Mouse (Mus musculus): Measurements from ENCODE around the gene Olfml2b.
A peak's percentile ranks its signal among the peaks of the same experiment; 100 is the strongest.

Gene Olfml2b

DNA sequence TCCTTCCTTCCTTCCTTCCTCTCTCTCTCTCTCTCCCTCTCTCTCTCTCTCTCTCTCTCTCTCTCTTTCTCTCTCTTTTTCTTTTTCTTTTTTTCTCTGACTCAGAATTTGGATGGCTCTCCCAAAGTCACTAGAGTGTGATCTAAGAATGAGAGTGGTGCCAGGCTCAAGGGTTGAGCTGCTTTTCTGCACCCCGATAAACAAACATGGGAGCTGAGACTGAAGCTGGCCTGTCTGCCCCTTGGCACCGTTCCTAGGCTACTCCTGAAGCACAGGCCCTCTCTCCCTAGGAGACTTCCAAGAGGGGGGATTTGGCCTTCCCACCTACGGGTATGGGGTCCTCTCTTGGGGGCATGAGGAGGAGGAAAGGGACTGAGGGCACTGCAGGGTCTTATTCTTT, 54.4 kb downstream of the Olfml2b start:
- DNase-seq, result no peak

DNA sequence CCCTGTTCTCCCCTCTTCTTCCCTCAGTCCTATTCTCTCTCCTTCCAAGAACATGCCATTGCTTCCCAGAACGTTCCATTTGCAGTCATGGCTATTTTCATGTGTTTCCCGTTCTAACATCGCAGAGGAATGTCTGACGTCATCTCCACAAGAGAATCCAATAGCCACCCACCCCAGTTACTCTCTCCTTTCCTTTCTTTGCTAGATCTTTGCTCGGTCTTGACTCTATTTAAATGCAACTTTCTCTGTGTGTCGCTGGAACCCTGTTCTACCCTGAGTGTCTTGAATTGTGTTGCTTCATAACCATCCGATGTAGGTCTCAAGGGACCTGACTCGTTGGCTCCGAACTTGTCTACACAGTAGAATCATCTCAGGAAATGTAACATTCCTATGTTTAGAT, 55.2 kb downstream of the Olfml2b start:
- DNase-seq, result no peak

DNA sequence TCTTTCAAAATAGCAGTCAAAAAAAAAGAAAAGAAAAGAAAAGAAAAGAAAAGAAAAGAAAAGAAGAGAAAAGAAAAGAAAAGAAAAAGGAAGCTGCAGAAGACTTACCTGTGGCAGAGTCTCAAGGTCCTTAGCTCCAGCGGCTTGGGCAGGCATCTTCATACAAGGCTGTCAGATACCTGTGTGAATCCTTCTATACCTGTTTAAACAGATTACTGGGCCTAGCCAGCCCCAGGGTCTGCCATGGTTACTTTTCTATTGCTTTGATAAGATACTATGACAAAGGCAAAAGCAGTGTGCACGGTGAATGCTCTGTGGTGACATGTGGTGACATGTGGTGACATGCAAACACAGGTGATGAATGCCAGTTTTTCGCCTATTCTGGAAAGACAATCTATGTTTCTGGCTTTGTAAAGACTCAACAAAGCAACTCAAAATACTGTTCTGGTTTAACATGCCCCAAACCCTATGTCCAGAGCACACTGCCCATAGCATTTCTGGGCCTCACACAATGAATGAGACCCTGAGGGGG, 56.2 kb downstream of the Olfml2b start:
- DNase-seq, result no peak

DNA sequence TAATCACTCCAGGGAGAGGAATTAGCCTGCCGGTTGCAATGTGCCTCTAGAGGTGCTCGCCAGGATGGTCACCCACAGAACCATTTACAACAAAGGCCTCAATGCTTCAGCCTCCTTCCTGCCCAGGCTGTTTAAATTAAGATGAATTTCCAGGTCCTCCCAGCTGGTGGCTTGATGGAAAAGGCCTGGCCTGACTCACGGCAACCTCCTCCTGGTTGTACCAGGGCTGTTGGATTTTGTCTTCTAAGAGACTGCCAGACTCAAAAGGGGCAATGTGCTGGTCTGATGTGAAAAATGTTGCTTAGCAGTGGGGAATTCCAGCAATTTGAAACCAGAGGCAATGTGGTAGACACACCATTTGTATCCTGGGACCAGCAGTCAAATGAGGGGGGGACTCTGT, 56.8 kb downstream of the Olfml2b start:
- DNase-seq, result no peak

DNA sequence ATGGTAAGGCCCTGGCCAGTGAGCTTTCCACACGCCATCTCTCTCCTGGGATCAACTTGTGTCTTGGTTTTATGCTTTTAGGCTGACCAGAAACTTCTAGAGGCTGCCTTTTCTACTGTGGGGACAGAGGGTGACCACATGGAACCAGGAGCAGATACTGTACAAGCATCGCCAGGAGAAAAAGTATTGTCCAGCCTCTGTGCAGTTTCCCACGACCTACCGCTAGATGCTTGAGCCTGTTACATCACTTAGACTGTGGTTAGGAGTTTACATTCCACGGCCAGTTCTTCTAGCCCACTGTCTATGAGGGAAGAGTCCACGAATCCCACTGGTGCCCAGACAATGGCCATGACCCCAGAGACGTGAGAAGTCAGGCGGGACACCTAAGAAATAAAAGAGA, 57.2 kb downstream of the Olfml2b start:
- DNase-seq, result no peak

DNA sequence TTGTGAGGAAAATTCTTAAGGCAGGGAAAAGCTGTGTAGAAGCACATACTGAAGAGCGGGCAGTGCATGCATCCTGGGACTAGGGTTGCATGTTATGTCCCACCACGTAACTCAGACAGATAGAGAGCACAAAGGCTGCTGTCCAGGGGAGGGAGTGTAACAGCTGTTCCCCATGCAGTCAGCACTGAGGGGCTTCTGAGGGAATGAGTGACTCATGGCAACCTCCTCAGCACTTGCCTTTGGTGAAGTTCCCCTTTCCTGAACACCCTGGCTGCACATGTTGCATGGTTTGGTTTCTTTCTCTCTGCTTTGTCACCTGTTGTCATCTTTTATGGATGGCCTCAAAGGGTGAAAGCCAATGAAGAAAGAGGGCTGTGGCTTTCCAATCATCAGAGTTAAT, 57.9 kb downstream of the Olfml2b start:
- DNase-seq, result no peak

DNA sequence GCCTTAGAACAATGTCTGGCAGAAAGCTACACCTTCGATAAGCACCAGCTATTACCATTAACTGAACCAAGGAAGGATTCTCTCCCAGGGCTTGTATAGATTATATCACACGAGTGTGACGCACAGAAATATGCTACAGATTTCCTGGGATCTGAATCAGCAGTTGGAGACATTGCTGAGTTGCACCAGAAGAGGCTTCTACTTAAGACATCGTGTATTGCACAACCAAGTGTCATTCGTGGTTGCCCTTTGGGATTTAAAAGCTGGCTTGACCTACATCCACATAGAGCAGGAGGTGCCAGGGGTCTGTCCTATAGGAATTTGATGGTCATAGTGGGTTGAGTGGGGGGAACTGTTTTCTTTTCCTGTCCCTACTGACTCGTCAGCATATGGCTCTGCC, 58.6 kb downstream of the Olfml2b start:
- DNase-seq, result no peak

DNA sequence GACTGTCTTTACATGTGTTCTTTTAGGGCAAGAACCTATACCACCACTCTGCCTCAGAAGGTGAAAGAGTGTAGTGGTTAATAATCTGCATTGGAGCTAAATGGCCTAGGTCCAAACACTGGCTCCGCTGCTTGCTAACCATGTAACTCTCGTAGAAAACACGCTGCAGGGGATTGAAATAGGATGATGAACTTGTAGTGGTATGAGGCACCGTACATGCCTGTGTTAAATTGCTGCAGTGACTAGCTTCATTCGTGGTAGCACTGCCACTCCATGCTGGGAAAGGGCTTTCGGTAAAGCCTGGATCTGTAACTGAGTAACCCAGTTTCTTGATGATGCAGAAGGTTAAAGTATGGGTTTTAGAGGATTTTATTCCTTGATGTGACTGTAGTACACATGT, 59.8 kb downstream of the Olfml2b start:
- DNase-seq, result no peak

DNA sequence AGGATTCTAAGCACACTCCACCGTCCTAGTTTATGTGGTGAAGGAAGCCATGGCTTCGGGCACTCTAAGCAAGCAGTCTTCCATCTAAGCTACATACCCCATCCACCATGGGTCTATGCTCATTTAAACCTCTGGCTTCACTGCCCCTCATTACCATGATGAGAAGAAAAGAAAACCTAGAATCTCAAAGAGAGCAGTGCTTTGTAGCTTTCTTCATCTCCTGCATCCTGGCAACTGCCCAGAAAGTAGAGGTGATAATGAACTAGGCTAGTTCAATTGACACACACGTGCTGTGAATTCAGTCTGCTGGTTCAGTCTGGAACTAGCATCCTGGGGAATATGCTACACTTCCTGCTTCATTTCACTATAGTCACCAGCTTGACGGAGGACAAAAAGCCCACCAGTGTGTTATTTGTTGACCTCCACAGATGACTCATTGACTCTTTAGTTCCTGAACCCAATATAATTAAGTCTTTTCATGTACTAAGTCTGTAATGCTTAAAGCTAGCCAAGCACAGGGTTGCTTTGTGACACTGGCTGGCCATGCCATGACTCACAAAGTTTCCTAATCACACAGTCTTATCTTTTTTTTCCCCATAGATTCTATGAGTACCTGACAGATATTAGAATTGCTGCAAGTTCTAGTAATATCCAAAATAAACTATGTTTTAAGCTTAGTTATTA, 60.7 kb downstream of the Olfml2b start:
- no peak for DNase-seq

DNA sequence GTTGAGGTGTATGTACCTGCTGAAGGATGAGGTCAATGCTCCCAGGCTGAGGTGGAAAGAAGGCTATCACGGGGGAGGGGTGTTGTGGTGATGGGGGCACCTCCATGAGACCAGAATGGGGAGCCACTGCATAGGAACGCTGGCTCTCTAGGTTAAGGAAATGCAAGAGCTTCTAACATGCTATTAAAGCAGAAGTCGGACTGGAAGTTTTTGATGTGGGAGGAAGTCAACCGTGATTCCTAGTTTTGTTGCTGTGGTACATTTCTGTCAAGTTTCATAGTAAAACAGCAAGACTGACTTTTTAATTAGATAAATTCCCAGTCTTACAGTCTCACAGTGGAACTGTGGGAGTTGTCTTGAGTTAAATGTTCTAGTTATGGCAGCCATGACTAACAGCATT, 61.7 kb downstream of the Olfml2b start:
- DNase-seq, result no peak

DNA sequence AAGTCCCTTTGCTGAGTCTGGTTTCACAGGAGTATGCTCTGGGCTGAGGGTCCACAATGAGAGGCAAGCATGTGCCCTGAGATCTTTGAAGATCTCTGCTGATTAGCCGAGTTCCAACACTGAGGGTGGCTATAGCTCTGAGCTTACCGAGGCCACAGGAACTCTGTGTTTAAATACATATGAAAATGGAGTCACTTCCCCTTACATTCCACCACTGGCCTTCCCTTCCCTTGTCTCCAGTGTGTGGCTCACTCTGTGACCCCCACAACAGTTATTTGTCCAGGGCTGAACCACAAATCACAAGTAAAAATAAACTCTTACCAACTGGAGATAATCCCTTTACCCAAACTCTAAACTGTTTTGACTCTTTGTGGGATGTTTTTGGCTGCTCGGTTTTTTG, 64.7 kb downstream of the Olfml2b start:
- no peak for DNase-seq

DNA sequence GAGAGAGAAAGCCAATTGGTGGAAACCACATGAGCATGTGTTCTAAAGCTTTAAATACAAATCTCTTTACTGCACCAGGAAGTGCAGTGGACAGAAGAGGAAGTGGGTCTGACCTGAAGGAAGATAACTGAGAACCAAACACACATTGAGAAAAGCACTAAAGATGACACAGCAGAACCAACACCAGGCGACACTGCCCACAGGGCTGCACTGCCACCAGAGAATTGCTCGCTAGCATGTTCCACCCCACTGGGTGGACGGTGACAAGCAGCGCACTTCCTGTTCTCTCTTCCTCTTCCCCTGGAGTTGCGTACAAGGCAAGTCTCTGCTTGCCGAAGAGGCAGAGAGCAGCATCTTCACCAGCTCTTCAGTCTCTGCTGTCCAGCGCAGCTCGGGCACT, 65.1 kb downstream of the Olfml2b start:
- no peak for DNase-seq

DNA sequence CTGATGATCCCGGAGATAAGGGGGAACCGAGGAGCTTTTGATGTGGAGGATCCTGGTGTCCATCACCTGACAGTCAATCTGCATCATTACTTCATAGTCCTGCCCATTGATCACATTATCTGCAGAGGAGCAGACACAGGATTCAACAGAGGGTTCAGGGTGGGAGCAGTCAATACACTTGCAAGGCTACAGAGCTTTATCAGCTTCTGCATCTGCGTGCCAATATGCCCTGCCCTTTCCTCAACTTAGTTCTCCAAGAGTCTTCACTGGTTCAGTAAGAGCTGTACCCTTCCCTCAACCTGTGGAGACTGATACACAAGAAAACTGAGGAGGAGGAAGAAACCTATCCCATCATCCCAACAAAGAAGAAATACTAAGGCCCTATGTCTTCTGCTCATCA, 65.6 kb downstream of the Olfml2b start:
- DNase-seq, result no peak

DNA sequence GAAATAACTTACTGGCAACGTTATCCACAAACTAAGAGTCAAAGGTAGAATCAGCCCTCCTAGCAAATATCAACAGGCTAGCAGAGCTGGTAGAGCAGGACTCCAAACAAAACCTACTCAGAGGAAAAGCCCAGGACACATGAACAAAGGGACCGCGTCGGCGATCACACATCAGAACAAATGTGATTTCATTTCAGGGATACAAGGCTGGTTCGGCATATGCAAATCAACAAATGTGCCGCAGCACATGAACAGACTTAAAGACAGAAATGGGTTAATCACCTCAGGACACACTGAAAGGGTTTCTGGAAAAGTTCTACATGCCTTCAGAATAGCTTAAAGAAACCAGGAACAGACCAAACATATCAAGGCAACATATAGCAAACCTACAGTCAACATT, 67.4 kb downstream of the Olfml2b start:
- DNase-seq, result no peak

DNA sequence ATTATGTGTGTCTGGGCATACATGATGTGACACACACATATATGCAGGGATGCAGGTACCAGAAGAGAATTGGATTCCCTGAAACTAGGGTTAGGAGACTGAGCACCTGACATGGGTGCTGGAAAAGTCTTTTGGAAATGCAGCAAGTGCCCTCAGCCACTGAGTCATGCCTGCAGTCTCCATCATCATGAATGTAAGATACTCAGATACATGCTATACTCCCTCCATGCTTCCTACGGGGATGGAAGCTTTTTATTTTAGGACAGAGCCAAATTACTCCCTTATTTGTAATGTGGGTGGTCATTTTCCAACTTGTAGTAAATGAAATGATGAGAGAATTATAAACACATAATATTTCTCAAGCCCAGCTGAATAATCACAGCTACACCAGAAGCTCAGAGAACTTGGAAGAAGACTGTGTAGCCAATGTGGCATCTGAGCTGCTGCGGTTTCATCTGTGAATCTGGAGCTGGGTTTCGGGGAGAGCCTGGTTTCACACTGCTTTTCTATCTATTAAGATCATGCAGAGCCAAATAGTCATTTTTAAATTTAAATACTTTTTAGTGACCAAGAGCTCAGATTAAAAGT, 73.0 kb downstream of the Olfml2b start:
- no peak for DNase-seq

DNA sequence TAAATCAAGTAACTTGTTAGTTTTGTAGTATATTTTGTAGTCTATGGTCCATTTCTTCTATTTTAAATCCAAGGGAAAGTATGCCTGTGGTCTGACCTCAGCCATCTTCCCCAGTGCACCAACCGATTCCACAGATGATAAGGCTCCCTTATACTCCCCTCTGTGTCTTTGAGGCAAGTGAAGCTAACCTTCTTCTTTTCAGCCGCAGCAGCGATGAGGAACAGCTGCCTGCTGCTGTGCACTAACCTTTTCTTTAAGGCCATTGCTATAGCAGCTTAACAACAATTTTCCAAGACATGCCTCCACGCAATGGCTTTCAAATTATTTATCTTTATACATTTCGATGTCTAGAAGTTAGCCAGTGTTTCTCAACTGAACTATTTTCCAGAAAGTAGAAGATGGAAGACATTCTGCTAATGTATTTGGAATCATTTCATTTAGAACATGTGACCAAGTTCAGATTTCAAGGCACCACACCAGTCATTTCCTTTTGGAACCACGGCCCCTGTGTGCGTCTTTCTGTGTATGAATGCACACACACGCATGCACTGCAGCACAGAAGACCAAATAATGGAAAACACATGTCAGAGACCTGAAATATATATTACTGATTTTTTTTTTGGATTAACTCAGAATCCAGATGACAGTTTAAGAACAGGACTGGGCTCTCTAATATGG, 73.9 kb downstream of the Olfml2b start:
- no peak for DNase-seq

DNA sequence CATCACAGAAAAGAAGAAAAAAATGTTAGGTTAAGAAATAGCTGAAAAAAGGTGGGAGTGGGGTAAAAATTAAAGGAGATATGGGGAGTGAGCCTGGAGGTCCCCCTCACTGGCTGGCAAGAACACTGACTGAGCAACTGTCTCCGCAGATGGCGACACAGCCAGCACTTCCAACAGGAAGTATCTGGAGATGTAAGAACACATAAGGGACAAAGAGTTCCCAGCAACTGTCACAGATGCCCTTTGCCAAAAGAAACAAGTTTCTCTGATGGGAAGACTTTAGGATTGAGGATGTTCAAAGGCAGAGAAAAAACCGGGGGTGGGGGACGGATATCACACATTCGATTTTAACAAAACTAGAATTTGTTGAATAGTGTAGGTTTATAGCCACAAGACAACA, 77.2 kb downstream of the Olfml2b start:
- DNase-seq, result no peak

DNA sequence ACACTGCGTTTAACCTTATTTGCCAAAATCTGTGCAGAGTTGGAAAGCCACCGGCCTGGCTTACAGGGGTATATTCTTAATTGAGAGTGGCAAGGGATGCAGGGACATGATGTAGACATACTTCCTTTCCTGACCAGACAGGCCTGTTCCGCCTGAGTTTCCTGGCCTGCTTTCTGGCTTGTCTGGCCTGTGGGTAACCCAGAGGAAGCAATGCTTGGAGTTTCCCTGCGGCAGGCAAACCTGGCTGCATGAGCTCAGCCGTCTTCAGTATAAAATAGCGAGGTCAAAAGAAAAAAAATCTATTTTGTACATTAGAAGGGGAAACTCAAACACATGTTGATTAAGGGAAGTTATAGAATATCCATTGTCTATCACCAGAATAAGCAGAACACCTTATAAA, 84.2 kb downstream of the Olfml2b start:
- DNase-seq, result peak; percentile 16 to 31

DNA sequence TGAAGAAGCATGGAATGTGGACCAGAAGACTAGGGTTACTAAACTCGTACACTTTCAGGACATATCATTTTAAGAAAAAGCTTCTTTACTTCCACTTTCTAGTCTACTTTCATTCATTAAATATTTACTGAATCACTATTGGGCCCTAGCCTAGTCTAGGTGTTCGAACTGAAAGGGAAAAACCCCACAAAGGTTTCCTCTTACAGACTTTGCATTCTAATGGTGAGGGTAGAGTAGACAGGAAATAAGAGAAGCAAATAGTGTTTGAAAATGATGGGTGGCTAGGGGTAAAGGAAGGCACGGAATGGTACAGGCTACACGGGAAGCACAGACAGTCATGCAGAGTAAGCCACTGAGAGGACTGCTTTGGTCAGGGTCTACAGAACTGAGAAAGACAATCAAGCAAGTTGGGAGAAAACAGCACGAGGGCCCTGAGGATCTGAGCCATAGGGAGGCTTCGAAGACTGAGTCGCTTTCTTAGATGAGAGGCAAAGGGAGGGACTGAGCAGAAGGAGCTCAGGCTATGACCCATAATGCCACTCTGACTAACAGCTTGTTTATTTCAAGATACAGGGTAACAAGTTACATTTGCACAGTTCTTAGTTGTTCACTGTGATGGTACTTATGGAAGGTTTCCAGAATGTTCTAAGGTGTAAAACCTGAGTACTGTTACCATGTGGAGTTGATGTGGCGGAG, 85.1 kb downstream of the Olfml2b start:
- DNase-seq, result no peak

DNA sequence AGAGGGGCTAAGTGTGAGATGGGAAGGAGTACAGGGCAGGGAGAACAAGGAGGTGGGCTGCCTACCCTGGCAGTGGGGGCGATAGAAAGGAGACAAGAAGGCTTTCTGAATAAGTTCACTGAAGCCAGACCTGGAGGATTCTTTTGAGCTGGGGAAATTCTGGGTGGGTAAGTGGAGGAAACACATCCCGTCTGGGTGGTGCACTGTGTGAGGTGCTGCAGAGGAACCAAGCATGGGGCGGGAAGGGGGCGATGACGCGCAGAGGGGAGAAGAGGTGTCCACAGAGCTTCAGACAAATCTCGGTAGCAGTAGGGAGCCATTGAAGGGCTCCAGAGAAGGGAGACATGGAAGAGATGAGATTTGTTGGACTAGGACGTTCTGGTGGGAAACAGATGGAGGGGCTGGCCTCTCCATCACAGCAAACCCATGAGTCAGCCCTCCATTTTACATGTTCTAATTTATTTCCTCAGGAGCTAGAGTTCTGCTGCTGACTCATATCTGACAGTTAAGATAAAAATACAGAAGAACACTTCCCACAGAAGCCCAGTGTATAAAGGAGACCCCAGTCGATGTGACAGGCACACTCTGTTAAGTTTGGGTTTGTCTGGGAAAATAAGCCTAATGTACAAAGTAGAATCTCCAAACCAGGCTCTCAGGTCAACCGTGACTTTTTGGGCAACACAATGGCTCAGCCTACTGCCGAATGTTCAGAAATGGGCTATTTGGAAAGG, 87.7 kb downstream of the Olfml2b start:
- no peak for DNase-seq

All from cerebellum, postnatal 36 days (tissue).